Mouse (Mus musculus): ENCODE data around the gene Dhx40. TPM values are rescaled to one million over a fixed set of nuclear protein-coding genes. Genes with fewer than 3 reads are reported as not detected.

Dhx40 gene
- total and polyA plus RNA-seq, 2 experiments from 2014 or later: 12.0 to 12.5 TPM

GRCm38 (mm10) chr11:86731443-86731842 is 76.1 kb downstream of the Dhx40 start:
- Histone ChIP-seq H3K9me3 (ENCODE audit: low read length) (no peaks in the 10 kb centered on the region), H3K36me3 (ENCODE audit: insufficient read depth, low read length) (peaks cover 14% of the 10 kb centered on the region), H3K27me3 (ENCODE audit: insufficient read depth, low read length) (no peaks in the 10 kb centered on the region), H3K4me3 (ENCODE audit: low read length) (no peak overlapping the region), H3K9ac (replicated peaks; ENCODE audit: low read length) (no peak overlapping the region), H3K4me1 (ENCODE audit: insufficient read depth, low read length) (no peaks in the 10 kb centered on the region), H3K27ac (no peak overlapping the region), H3K4me2 (ENCODE audit: low read depth, low read length) (no peak overlapping the region)
- DNase-seq (ENCODE audit: low spot score): no peak
- WGBS: 89% methylated on average over 2 of the region's 2 CpGs
- no peak for TF ChIP-seq CTCF (IDR thresholded peaks at IDR 0.05; ENCODE audit: low read depth)
- no peak for ATAC-seq

- Histone ChIP-seq H3K4me2 (ENCODE audit: low read depth, low read length) (no peak overlapping the region), H3K9me3 (ENCODE audit: low read length) (no peaks in the 10 kb centered on the region), H3K27me3 (ENCODE audit: insufficient read depth, low read length) (no peaks in the 10 kb centered on the region), H3K4me1 (ENCODE audit: insufficient read depth, low read length) (no peaks in the 10 kb centered on the region), H3K27ac (no peak overlapping the region), H3K9ac (replicated peaks; ENCODE audit: low read length) (no peak overlapping the region), H3K4me3 (ENCODE audit: low read length) (no peak overlapping the region), H3K36me3 (ENCODE audit: insufficient read depth, low read length) (peaks cover 29% of the 10 kb centered on the region)
- ATAC-seq (no peak), DNase-seq (ENCODE audit: low spot score) (no peak)
- no peak for TF ChIP-seq CTCF (IDR thresholded peaks at IDR 0.05; ENCODE audit: low read depth)
Measured at GRCm38 (mm10) chr11:86725607-86726006, 81.9 kb downstream of the Dhx40 start.

- TF ChIP-seq CTCF (IDR thresholded peaks at IDR 0.05; ENCODE audit: low read depth): no peak
- WGBS: 88% methylated on average over 7 of the region's 7 CpGs
- H3K27ac ChIP-seq: no peak overlapping the region
- H3K36me3 ChIP-seq (ENCODE audit: insufficient read depth, low read length): peaks cover 34% of the 10 kb centered on the region
- H3K9ac ChIP-seq (replicated peaks; ENCODE audit: low read length): no peak overlapping the region
- H3K27me3 ChIP-seq (ENCODE audit: insufficient read depth, low read length): no peaks in the 10 kb centered on the region
- no peaks in the 10 kb centered on the region for H3K4me1 ChIP-seq (ENCODE audit: insufficient read depth, low read length)
- H3K4me3 ChIP-seq (ENCODE audit: low read length): no peak overlapping the region
- DNase-seq (ENCODE audit: low spot score) (no peak), ATAC-seq (no peak)
- H3K4me2 ChIP-seq (ENCODE audit: low read depth, low read length): no peak overlapping the region
- no peaks in the 10 kb centered on the region for H3K9me3 ChIP-seq (ENCODE audit: low read length)
Measured at GRCm38 (mm10) chr11:86724982-86725381, 82.6 kb downstream of the Dhx40 start.

GRCm38 (mm10) chr11:86724004-86724403 is 83.5 kb downstream of the Dhx40 start:
- no peak overlapping the region for H3K27ac ChIP-seq
- 97% methylated on average over 3 of the region's 3 CpGs for WGBS
- H3K4me3 ChIP-seq (ENCODE audit: low read length): no peak overlapping the region
- DNase-seq (ENCODE audit: low spot score) (no peak), ATAC-seq (no peak)
- no peak overlapping the region for H3K4me2 ChIP-seq (ENCODE audit: low read depth, low read length)
- no peaks in the 10 kb centered on the region for H3K27me3 ChIP-seq (ENCODE audit: insufficient read depth, low read length)
- TF ChIP-seq CTCF (IDR thresholded peaks at IDR 0.05; ENCODE audit: low read depth): no peak
- H3K36me3 ChIP-seq (ENCODE audit: insufficient read depth, low read length): peaks cover 44% of the 10 kb centered on the region
- H3K9me3 ChIP-seq (ENCODE audit: low read length): no peaks in the 10 kb centered on the region
- H3K4me1 ChIP-seq (ENCODE audit: insufficient read depth, low read length): no peaks in the 10 kb centered on the region
- H3K9ac ChIP-seq (replicated peaks; ENCODE audit: low read length): no peak overlapping the region

GRCm38 (mm10) chr11:86719390-86719789 is 88.2 kb downstream of the Dhx40 start:
- H3K9ac ChIP-seq (replicated peaks; ENCODE audit: low read length): no peak overlapping the region
- H3K4me2 ChIP-seq (ENCODE audit: low read depth, low read length): no peak overlapping the region
- ATAC-seq (no peak), DNase-seq (ENCODE audit: low spot score) (no peak)
- H3K4me3 ChIP-seq (ENCODE audit: low read length): no peak overlapping the region
- no peaks in the 10 kb centered on the region for H3K27me3 ChIP-seq (ENCODE audit: insufficient read depth, low read length)
- H3K27ac ChIP-seq: no peak overlapping the region
- no peak for TF ChIP-seq CTCF (IDR thresholded peaks at IDR 0.05; ENCODE audit: low read depth)
- H3K36me3 ChIP-seq (ENCODE audit: insufficient read depth, low read length): peaks cover 49% of the 10 kb centered on the region
- no peaks in the 10 kb centered on the region for H3K9me3 ChIP-seq (ENCODE audit: low read length)
- no peaks in the 10 kb centered on the region for H3K4me1 ChIP-seq (ENCODE audit: insufficient read depth, low read length)
- 88% methylated on average over 8 of the region's 8 CpGs for WGBS

Other genes with a start within 250 kb of the Dhx40 start
- gene Vmp1, start 123.9 kb downstream of the Dhx40 start, total RNA-seq (2014; rRNA removed): 31.3 and 51.6 TPM in 2 replicates
- 128 and 129 TPM in 2 replicates for gene Vmp1, start 123.9 kb downstream of the Dhx40 start, polyA plus RNA-seq (2015; fragmentation: Nextera tagmentation; extraction: Ambion mirVana)
- 8.4 and 10.6 TPM in 2 replicates for gene Ptrh2, start 123.8 kb downstream of the Dhx40 start, total RNA-seq (2014; rRNA removed)
- 21.2 and 21.6 TPM in 2 replicates for gene Ptrh2, start 123.8 kb downstream of the Dhx40 start, polyA plus RNA-seq (2015; fragmentation: Nextera tagmentation; extraction: Ambion mirVana)
- gene Cltc, start 50.2 kb downstream of the Dhx40 start, total RNA-seq (2014; rRNA removed): 389 and 472 TPM in 2 replicates
- 129 and 136 TPM in 2 replicates for gene Cltc, start 50.2 kb downstream of the Dhx40 start, polyA plus RNA-seq (2015; fragmentation: Nextera tagmentation; extraction: Ambion mirVana)
- gene Ypel2, start 186.0 kb upstream of the Dhx40 start, total RNA-seq (2014; rRNA removed): 2.7 and 4.6 TPM in 2 replicates
- gene Ypel2, start 186.0 kb upstream of the Dhx40 start, polyA plus RNA-seq (2015; fragmentation: Nextera tagmentation; extraction: Ambion mirVana): 3.4 and 3.6 TPM in 2 replicates